Mouse (Mus musculus) left cerebral cortex, adult 8-10 months (tissue): Measurements from ENCODE around the gene Rpe. TPM values are rescaled to one million over a fixed set of nuclear protein-coding genes. Genes with fewer than 3 reads are reported as not detected.

Experiments used
- total RNA-seq, 4 experiments: library from RNA; stranded (reverse); gene quantifications; 2 replicates each; pipeline ENCODE4 v1.2.4; 2022

Gene Rpe
- total RNA-seq, 4 experiments from 2014 or later: 30.0 to 36.2 (median 34.8) TPM

Other genes starting within 250 kb of the Rpe start
- 100 to 1,000 TPM; 219 to 291 (median 249) TPM for gene Unc80, start 232.5 kb upstream of the Rpe start, total RNA-seq
- 10 to 100 TPM; 14.5 to 21.5 (median 18.3) TPM for gene Kansl1l, start 116.7 kb downstream of the Rpe start, total RNA-seq
- 10 to 100 TPM; 31.2 to 33.2 (median 32.6) TPM for gene Acadl, start 162.4 kb downstream of the Rpe start, total RNA-seq
- 1 to 10 TPM in 3 of 4 experiments, not detected in 1; 1.8 to 8.0 (median 5.0) TPM for gene Myl1, start 244.6 kb downstream of the Rpe start, total RNA-seq